Mouse (Mus musculus) liver, adult (tissue): ENCODE measurements around the gene Acvr1b.

Experiments used
- GATA4 ChIP-seq: IDR thresholded peaks from 2 replicates; pipeline ENCODE4 v1.6.1; 2014; ENCODE audit warnings: mild to moderate bottlenecking, low read length; ENCODE audit not compliant: insufficient replicate concordance

The Acvr1b gene

GRCm38 (mm10) chr15:101223596-101223995, 49.7 kb downstream of the Acvr1b start:
- no peak for TF ChIP-seq GATA4

- no peak for TF ChIP-seq GATA4
These were observed 50.4 kb downstream of the Acvr1b start, which contains the start of gene Grasp for GRCm38 (mm10) chr15:101224006-101224906. Gene Grasp (plus strand): TSS chr15:101224188.

- TF ChIP-seq GATA4: no peak
These were observed 51.1 kb downstream of the Acvr1b start for GRCm38 (mm10) chr15:101224977-101225376.

- TF ChIP-seq GATA4: peak; percentile 46; the same call in 1 of the 2 replicates
These were observed 54.1 kb downstream of the Acvr1b start for GRCm38 (mm10) chr15:101227971-101228370.

GRCm38 (mm10) chr15:101228866-101229590, 55.2 kb downstream of the Acvr1b start:
- no peak for TF ChIP-seq GATA4

- no peak for TF ChIP-seq GATA4
These were observed 56.6 kb downstream of the Acvr1b start for GRCm38 (mm10) chr15:101230503-101230902.

- no peak for TF ChIP-seq GATA4
These were observed 57.3 kb downstream of the Acvr1b start for GRCm38 (mm10) chr15:101230995-101231647.

GRCm38 (mm10) chr15:101231648-101232180, 57.8 kb downstream of the Acvr1b start:
- TF ChIP-seq GATA4: no peak

GRCm38 (mm10) chr15:101232607-101233006, 58.7 kb downstream of the Acvr1b start:
- TF ChIP-seq GATA4: no peak

- TF ChIP-seq GATA4: no peak
These were observed 59.3 kb downstream of the Acvr1b start for GRCm38 (mm10) chr15:101233183-101233582.

- TF ChIP-seq GATA4: no peak
These were observed 59.9 kb downstream of the Acvr1b start for GRCm38 (mm10) chr15:101233641-101234275.

- no peak for TF ChIP-seq GATA4
These were observed 60.9 kb downstream of the Acvr1b start for GRCm38 (mm10) chr15:101234611-101235341.

GRCm38 (mm10) chr15:101235342-101235698, 61.5 kb downstream of the Acvr1b start:
- TF ChIP-seq GATA4: no peak

GRCm38 (mm10) chr15:101235728-101236327, 62.0 kb downstream of the Acvr1b start:
- no peak for TF ChIP-seq GATA4
